Mouse (Mus musculus) G1E (cell line): ENCODE measurements at regions not wholly inside any gene's neighbourhood (a gene's known extent, or its start where the extent isn't known, plus 50 kb on each side); places are given as distances from the start of the nearest gene placed in this dataset.

Source experiments
- ATAC-seq: 2 replicates; pipeline ENCODE4 v1.8.0; 2016; ENCODE audit warnings: mild to moderate bottlenecking; ENCODE audit not compliant: insufficient number of reproducible peaks, poor library complexity, low FRiP score, severe bottlenecking; ENCODE audit errors: extremely low read depth
- DNase-seq: peaks from one replicate; pipeline ENCODE4 v3.0.0; 2012; ENCODE audit warnings: low spot score
- H3K27me3 ChIP-seq: 2 replicates; pipeline ENCODE4 v1.6.1; 2012; ENCODE audit warnings: mild to moderate bottlenecking, low read length, inconsistent platforms; ENCODE audit not compliant: insufficient read depth
- H3K36me3 ChIP-seq: replicated peaks from 2 replicates; pipeline ENCODE3; 2012; ENCODE audit warnings: mild to moderate bottlenecking, inconsistent platforms
- H3K4me1 ChIP-seq: 2 replicates; pipeline ENCODE4 v1.6.1; 2012; ENCODE audit warnings: low read depth, low read length, inconsistent platforms, mixed read lengths; ENCODE audit not compliant: insufficient read depth
- H3K4me3 ChIP-seq: 2 replicates; pipeline ENCODE4 v1.5.1; 2012; ENCODE audit warnings: low read depth, mild to moderate bottlenecking, inconsistent platforms, low read length, moderate library complexity, mixed read lengths
- H3K9me3 ChIP-seq: replicated peaks from 2 replicates; pipeline ENCODE4 v1.6.1; 2012; ENCODE audit warnings: inconsistent platforms
- CTCF ChIP-seq: IDR thresholded peaks from 2 replicates; pipeline ENCODE4 v1.5.1; 2012; ENCODE audit warnings: low read depth, low read length, inconsistent platforms, mixed read lengths
- GATA1 ChIP-seq: IDR thresholded peaks from 2 replicates; pipeline ENCODE4 v1.6.1; 2012; ENCODE audit warnings: borderline replicate concordance, low read length, inconsistent platforms, mixed read lengths
- GATA2 ChIP-seq: IDR thresholded peaks from 2 replicates; pipeline ENCODE4 v1.6.1; 2012; ENCODE audit warnings: low read depth, low read length, inconsistent platforms, borderline replicate concordance
- POLR2AphosphoS5 ChIP-seq: IDR thresholded peaks from 2 replicates; pipeline ENCODE4 v1.6.1; 2012; ENCODE audit warnings: low read depth, low read length, inconsistent platforms; ENCODE audit not compliant: insufficient replicate concordance
- TAL1 ChIP-seq: conservative IDR thresholded peaks from 2 replicates; pipeline ENCODE4 v1.6.1; 2012; ENCODE audit warnings: low read depth, low read length, inconsistent platforms, mixed read lengths

- DNase-seq (no peak), ATAC-seq (no peak)
- Histone ChIP-seq H3K27me3 (no peaks in the 10 kb centered on the region), H3K9me3 (no peaks in the 10 kb centered on the region), H3K4me1 (no peaks in the 10 kb centered on the region), H3K36me3 (no peaks in the 10 kb centered on the region), H3K4me3 (no peak overlapping the region)
- TF ChIP-seq POLR2AphosphoS5, result no peak
- TF ChIP-seq GATA2, result no peak
- TF ChIP-seq GATA1, result no peak
- no peak for TF ChIP-seq TAL1
- TF ChIP-seq CTCF, result no peak
Observed at GRCm38 (mm10) chr10:46350196-46350595, 772.6 kb downstream of the Hace1 start.

GRCm38 (mm10) chr10:46356775-46357174, 779.1 kb downstream of the Hace1 start:
- TF ChIP-seq CTCF (no peak), GATA2 (no peak), GATA1 (no peak), POLR2AphosphoS5 (no peak), TAL1 (no peak)
- Histone ChIP-seq H3K9me3 (no peaks in the 10 kb centered on the region), H3K27me3 (no peaks in the 10 kb centered on the region), H3K4me1 (no peaks in the 10 kb centered on the region), H3K36me3 (no peaks in the 10 kb centered on the region), H3K4me3 (no peak overlapping the region)
- DNase-seq, result no peak
- ATAC-seq, result no peak

GRCm38 (mm10) chr10:46373715-46374475, 796.3 kb downstream of the Hace1 start:
- Histone ChIP-seq H3K36me3 (no peaks in the 10 kb centered on the region), H3K4me1 (no peaks in the 10 kb centered on the region), H3K27me3 (no peaks in the 10 kb centered on the region), H3K9me3 (no peaks in the 10 kb centered on the region), H3K4me3 (no peak overlapping the region)
- ATAC-seq, result no peak
- DNase-seq, result no peak
- no peak for TF ChIP-seq GATA1
- TF ChIP-seq GATA2, result no peak
- TF ChIP-seq TAL1, result no peak
- no peak for TF ChIP-seq CTCF
- TF ChIP-seq POLR2AphosphoS5, result no peak

GRCm38 (mm10) chr10:46374646-46375045, 797.0 kb downstream of the Hace1 start:
- no peak for TF ChIP-seq GATA1
- no peak for TF ChIP-seq CTCF
- TF ChIP-seq TAL1, result no peak
- TF ChIP-seq POLR2AphosphoS5, result no peak
- TF ChIP-seq GATA2, result no peak

GRCm38 (mm10) chr10:46397089-46397488, 819.5 kb downstream of the Hace1 start:
- Histone ChIP-seq H3K36me3 (no peaks in the 10 kb centered on the region), H3K27me3 (no peaks in the 10 kb centered on the region), H3K4me3 (no peak overlapping the region), H3K4me1 (no peaks in the 10 kb centered on the region), H3K9me3 (no peaks in the 10 kb centered on the region)
- no peak for DNase-seq
- TF ChIP-seq GATA2, result no peak
- TF ChIP-seq POLR2AphosphoS5, result no peak
- no peak for TF ChIP-seq GATA1
- no peak for TF ChIP-seq TAL1
- no peak for TF ChIP-seq CTCF
- no peak for ATAC-seq

More at GRCm38 (mm10) chr10:46374646-46375045, 797.0 kb downstream of the Hace1 start:
- ATAC-seq (no peak), DNase-seq (no peak)
- Histone ChIP-seq H3K4me1 (no peaks in the 10 kb centered on the region), H3K9me3 (no peaks in the 10 kb centered on the region), H3K36me3 (no peaks in the 10 kb centered on the region), H3K4me3 (no peak overlapping the region), H3K27me3 (no peaks in the 10 kb centered on the region)

- TF ChIP-seq GATA2 (no peak), CTCF (no peak)
- Histone ChIP-seq H3K27me3 (no peaks in the 10 kb centered on the region), H3K4me3 (no peak overlapping the region), H3K9me3 (no peaks in the 10 kb centered on the region), H3K36me3 (no peaks in the 10 kb centered on the region), H3K4me1 (no peaks in the 10 kb centered on the region)
- ATAC-seq (no peak), DNase-seq (no peak)
Observed at GRCm38 (mm10) chr10:46403883-46404282, 826.3 kb downstream of the Hace1 start.
